Mouse (Mus musculus): ENCODE results near the gene Pef1.

- TF ChIP-seq POLR2A (IDR thresholded peaks at IDR 0.05; ENCODE audit: control insufficient read depth, low read depth, low read length) (no peak), CTCF (IDR thresholded peaks at IDR 0.05; ENCODE audit: control insufficient read depth, insufficient read depth, insufficient replicate concordance, low read depth, low read length) (no peak)
Observed at GRCm38 (mm10) chr4:130101183-130101582, 1.2 kb upstream of the Pef1 start.

Measured in testis, adult 2 months (tissue).